Mouse (Mus musculus): ENCODE results near the gene Lrg1.

GRCm38 (mm10) chr17:56119431-56119830 lies 2.4 kb downstream of the Lrg1 start:
- TF ChIP-seq CTCF (IDR thresholded peaks at IDR 0.05; ENCODE audit: extremely low read depth, insufficient read depth, insufficient read length, insufficient replicate concordance) = no peak
- TF ChIP-seq POLR2A (IDR thresholded peaks at IDR 0.05; ENCODE audit: low read depth, low read length) = no peak
